Mouse (Mus musculus): ENCODE measurements at regions not wholly inside any gene's neighbourhood (a gene's known extent, or its start where the extent isn't known, plus 50 kb on each side); places are given as distances from the start of the nearest gene placed in this dataset.
A peak's percentile ranks its signal among the peaks of the same experiment; 100 is the strongest.

- WGBS: 30% methylated on average over 1 of the region's 1 CpGs
- H3K9ac ChIP-seq: no peak overlapping the region
- no peaks in the 10 kb centered on the region for H3K36me3 ChIP-seq
- ATAC-seq (ENCODE audit: low FRiP score, low read depth): no peak
- no peaks in the 10 kb centered on the region for H3K9me3 ChIP-seq
- H3K4me2 ChIP-seq (replicated peaks): no peak overlapping the region
- no peak overlapping the region for H3K27ac ChIP-seq
- no peaks in the 10 kb centered on the region for H3K4me1 ChIP-seq
- H3K4me3 ChIP-seq: no peak overlapping the region
- H3K27me3 ChIP-seq (replicated peaks): no peaks in the 10 kb centered on the region
Measured at GRCm38 (mm10) chr17:77711130-77711529, 488.9 kb upstream of the Crim1 start.

- H3K9me3 ChIP-seq: no peaks in the 10 kb centered on the region
- H3K4me3 ChIP-seq: no peak overlapping the region
- H3K36me3 ChIP-seq: no peaks in the 10 kb centered on the region
- H3K9ac ChIP-seq: no peak overlapping the region
- ATAC-seq (ENCODE audit: low FRiP score, low read depth): peak; percentile 41; the same call in 1 of the 2 replicates
- H3K27ac ChIP-seq: no peak overlapping the region
- H3K27me3 ChIP-seq (replicated peaks): no peaks in the 10 kb centered on the region
- H3K4me1 ChIP-seq: no peaks in the 10 kb centered on the region
- 61% methylated on average over 1 of the region's 1 CpGs for WGBS
- H3K4me2 ChIP-seq (replicated peaks): no peak overlapping the region
Measured at GRCm38 (mm10) chr17:77712189-77712588, 487.9 kb upstream of the Crim1 start.

GRCm38 (mm10) chr17:77718450-77718849, 481.6 kb upstream of the Crim1 start:
- Histone ChIP-seq H3K36me3 (no peaks in the 10 kb centered on the region), H3K9ac (no peak overlapping the region), H3K27me3 (replicated peaks) (no peaks in the 10 kb centered on the region), H3K27ac (no peak overlapping the region), H3K4me1 (no peaks in the 10 kb centered on the region), H3K9me3 (no peaks in the 10 kb centered on the region), H3K4me2 (replicated peaks) (no peak overlapping the region), H3K4me3 (no peak overlapping the region)
- no peak for ATAC-seq (ENCODE audit: low FRiP score, low read depth)
- WGBS: 79% methylated on average over 2 of the region's 2 CpGs

- H3K4me1 ChIP-seq: no peaks in the 10 kb centered on the region
- H3K9ac ChIP-seq: no peak overlapping the region
- H3K4me3 ChIP-seq: no peak overlapping the region
- H3K27me3 ChIP-seq (replicated peaks): no peaks in the 10 kb centered on the region
- no peak for ATAC-seq (ENCODE audit: low FRiP score, low read depth)
- H3K36me3 ChIP-seq: no peaks in the 10 kb centered on the region
- H3K9me3 ChIP-seq: no peaks in the 10 kb centered on the region
- WGBS: 85% methylated on average over 3 of the region's 3 CpGs
- H3K27ac ChIP-seq: no peak overlapping the region
- H3K4me2 ChIP-seq (replicated peaks): no peak overlapping the region
Measured at GRCm38 (mm10) chr17:77734413-77735024, 465.5 kb upstream of the Crim1 start.
